Comparison of ENCODE assay signal across 8 mouse cellular contexts in the genomic region with DNA sequence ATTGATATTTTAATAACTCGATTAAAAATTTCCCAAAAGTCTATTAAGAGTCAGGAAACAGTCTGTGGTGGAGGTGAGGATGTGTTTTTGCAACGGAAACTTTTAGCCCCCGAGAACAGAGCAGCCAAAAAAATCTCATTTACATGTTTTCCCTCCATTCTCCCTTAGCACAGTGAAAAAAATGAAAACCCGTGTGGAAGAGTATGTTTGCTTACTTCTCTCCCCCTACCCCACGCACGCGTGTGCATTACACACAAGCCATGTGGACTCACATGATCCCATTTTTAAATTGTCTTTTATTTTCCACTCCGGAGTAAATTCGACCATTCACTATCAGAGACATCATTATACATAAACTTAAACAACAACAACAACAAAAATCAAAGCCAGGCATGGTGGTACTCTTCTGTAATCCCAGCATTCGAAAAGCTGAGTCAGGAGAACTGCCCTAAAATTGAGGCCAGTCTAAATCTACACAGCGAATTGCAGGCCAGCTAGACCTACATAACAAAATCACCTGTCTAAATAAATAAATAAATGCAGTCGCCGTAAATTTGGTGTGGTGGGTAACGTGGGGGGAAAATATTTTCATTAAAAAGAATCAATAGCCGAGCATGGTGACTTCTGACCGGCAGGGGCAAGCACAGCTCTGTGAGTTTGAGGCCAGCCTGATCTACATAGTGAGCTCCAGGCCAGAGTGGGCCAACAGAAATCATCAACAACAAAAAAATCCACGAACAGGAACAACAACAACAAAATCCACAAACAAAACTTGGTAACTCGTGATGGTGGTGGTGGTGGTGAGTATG. TPM values are rescaled to one million over a fixed set of nuclear protein-coding genes. Genes with fewer than 3 reads are reported as not detected.
DNase-seq lines count a peak whose midpoint lies in the region; ATAC-seq and TF ChIP-seq lines count a peak whose summit lies in the region.

No protein-coding gene starts in this region.

- TF ChIP-seq POLR2A in cerebellum, adult 2 months (IDR thresholded peaks at IDR 0.05; ENCODE audit: borderline replicate concordance, insufficient read depth, low read length): no peak
- TF ChIP-seq POLR2A in thymus, adult 2 months (IDR thresholded peaks at IDR 0.05; ENCODE audit: control insufficient read depth, extremely low read depth, insufficient read depth, low read length, poor library complexity): no peak
- no peak for TF ChIP-seq POLR2A in myocyte (IDR thresholded peaks at IDR 0.05; ENCODE audit: insufficient read length, low read depth)

- peak overlapping the region; percentile 66 for H3K9ac ChIP-seq in intestine, embryonic 14.5 days (ENCODE audit: low read length)

- TF ChIP-seq CTCF in cerebellum, adult 2 months (IDR thresholded peaks at IDR 0.05; ENCODE audit: borderline replicate concordance, insufficient read depth, low read depth, low read length): no peak
- no peak for TF ChIP-seq CTCF in thymus, adult 2 months (IDR thresholded peaks at IDR 0.05; ENCODE audit: borderline replicate concordance, control insufficient read depth, extremely low read depth, insufficient read depth, low read length, poor library complexity)

- peak overlapping the region; percentile 73 for H3K4me2 ChIP-seq in intestine, embryonic 14.5 days (ENCODE audit: low read length)
- H3K4me2 ChIP-seq in myocyte (ENCODE audit: low read depth): peak overlapping the region; percentile 91

- H3K79me2 ChIP-seq in myocyte (ENCODE audit: control insufficient read depth, insufficient read depth): peaks cover 36% of the 10 kb centered on the region

- no peaks in the 10 kb centered on the region for H3K4me1 ChIP-seq in cerebellum, adult 2 months (ENCODE audit: control insufficient read depth, insufficient read depth, low read length)
- peaks cover 10% of the 10 kb centered on the region for H3K4me1 ChIP-seq in thymus, adult 2 months (replicated peaks; ENCODE audit: control insufficient read depth, insufficient read depth, low read length)
- H3K4me1 ChIP-seq in intestine, embryonic 14.5 days (replicated peaks; ENCODE audit: control insufficient read depth, insufficient read depth, low read length): peaks cover 15% of the 10 kb centered on the region; the same call in 1 of the 2 replicates

- H3K36me3 ChIP-seq in thymus, adult 2 months (ENCODE audit: control insufficient read depth, insufficient read depth, low read length): no peaks in the 10 kb centered on the region
- H3K36me3 ChIP-seq in intestine, embryonic 14.5 days (ENCODE audit: control insufficient read depth, insufficient read depth, low read length): 0 out of 2 replicates have a peak, but pooled peaks cover 4% of the 10 kb centered on the region
- no peaks in the 10 kb centered on the region for H3K36me3 ChIP-seq in myocyte (ENCODE audit: control insufficient read depth, insufficient read depth)

- DNase-seq in cerebellum, adult 2 months: no peak
- no peak for DNase-seq in cerebellum, adult 9-10 months
- DNase-seq in thymus, adult 2 months: no peak
- DNase-seq in thymus, postnatal 14 days: no peak
- DNase-seq in intestine, embryonic 14.5 days (ENCODE audit: low spot score): no peak
- DNase-seq in layer of hippocampus, postnatal 10 days (ENCODE audit: low spot score in 2 of 2): no peak
- no peak for DNase-seq in ovary, postnatal 14 days (ENCODE audit: low spot score)

- peak; percentile 53 for ATAC-seq in intestine, embryonic 14.5 days (replicated peaks; ENCODE audit: low FRiP score, low TSS enrichment, low read depth)

- H3K9me3 ChIP-seq in intestine, embryonic 14.5 days (ENCODE audit: control insufficient read depth, low read length): no peaks in the 10 kb centered on the region

- no peak overlapping the region for H3ac ChIP-seq in myocyte (ENCODE audit: control insufficient read depth, insufficient read length)

- H3K27me3 ChIP-seq in cerebellum, adult 2 months (ENCODE audit: control insufficient read depth, insufficient read depth, low read length): no peaks in the 10 kb centered on the region
- no peaks in the 10 kb centered on the region for H3K27me3 ChIP-seq in thymus, adult 2 months (ENCODE audit: control insufficient read depth, insufficient read depth, low read length)
- H3K27me3 ChIP-seq in intestine, embryonic 14.5 days (replicated peaks; ENCODE audit: control insufficient read depth, insufficient read depth, low read length): no peaks in the 10 kb centered on the region
- H3K27me3 ChIP-seq in myocyte (ENCODE audit: control insufficient read depth, insufficient read depth, insufficient read length): no peaks in the 10 kb centered on the region

- 70% methylated on average over 18 of the region's 18 CpGs for WGBS in cerebellum, adult 2 months
- WGBS in thymus, adult 2 months: 65% methylated on average over 18 of the region's 18 CpGs
- 55% methylated on average over 18 of the region's 18 CpGs for WGBS in intestine, embryonic 14.5 days

- peak overlapping the region; percentile 85 for H3K4me3 ChIP-seq in cerebellum, adult 2 months (replicated peaks; ENCODE audit: insufficient read depth, low read depth, low read length)
- peak overlapping the region; percentile 70; the same call in 1 of the 2 replicates for H3K4me3 ChIP-seq in thymus, adult 2 months (ENCODE audit: control insufficient read depth, insufficient read depth, low read length)
- peak overlapping the region; percentile 96 for H3K4me3 ChIP-seq in intestine, embryonic 14.5 days (ENCODE audit: low read depth, low read length)
- peak overlapping the region; percentile 55 for H3K4me3 ChIP-seq in myocyte

- H3K27ac ChIP-seq in cerebellum, adult 2 months (ENCODE audit: insufficient read depth, low read length): peak overlapping the region; percentile 82
- H3K27ac ChIP-seq in thymus, adult 2 months (ENCODE audit: control insufficient read depth, insufficient read depth, low read length): peak overlapping the region; percentile 7; the same call in 1 of the 2 replicates
- H3K27ac ChIP-seq in intestine, embryonic 14.5 days (ENCODE audit: low read depth): peak overlapping the region; percentile 98

TF ChIP-seq in myocyte, 11 proteins besides CTCF, POLR2A, EP300 and RAD21:
- TF ChIP-seq MYOG (IDR thresholded peaks at IDR 0.05; ENCODE audit: control insufficient read depth in 1 of 3, insufficient read depth in 1 of 3, insufficient read length in 2 of 3, low read depth in 2 of 3): no peak
- TF ChIP-seq POLR2AphosphoS2 (IDR thresholded peaks at IDR 0.05; ENCODE audit: insufficient read length, low read depth): no peak
- TF ChIP-seq USF1 (IDR thresholded peaks at IDR 0.05; ENCODE audit: low read depth): no peak
- TF ChIP-seq TCF12 (IDR thresholded peaks at IDR 0.05; ENCODE audit: insufficient read depth, poor library complexity, severe bottlenecking): no peak
- TF ChIP-seq E2F4 (IDR thresholded peaks at IDR 0.05; ENCODE audit: insufficient read depth): no peak
- no peak for TF ChIP-seq CEBPB (IDR thresholded peaks at IDR 0.05; ENCODE audit: insufficient read depth, poor library complexity, severe bottlenecking)
- TF ChIP-seq REST (IDR thresholded peaks at IDR 0.05; ENCODE audit: insufficient read depth, insufficient read length): no peak
- TF ChIP-seq MAX (IDR thresholded peaks at IDR 0.05; ENCODE audit: low read depth): no peak
- TF ChIP-seq TCF3 (IDR thresholded peaks at IDR 0.05; ENCODE audit: insufficient read length, low read depth): no peak
- TF ChIP-seq MYOD1 (IDR thresholded peaks at IDR 0.05; ENCODE audit: control insufficient read depth in 1 of 3, insufficient read length in 2 of 3, low read depth in 2 of 3): no peak

RNA-seq across cellular contexts. Expression of gene Nfat5, which starts 0.9 kb away (rescaled TPM):
- 37.5 and 41.1 TPM in 2 replicates for polyA plus RNA-seq in cerebellum, adult 2 months (2012; rRNA removed)
- polyA plus RNA-seq in thymus, adult 2 months (2012; rRNA removed): 36.0 and 40.3 TPM in 2 replicates
- 12.3 and 14.7 TPM in 2 replicates for polyA plus RNA-seq in intestine, embryonic 14.5 days (2014; fragmentation: Nextera tagmentation; extraction: Ambion mirVana)
- 5.6 TPM for polyA plus RNA-seq in myocyte (2012; fragmentation: generic; extraction: Trizol)
- total RNA-seq in layer of hippocampus, postnatal 10 days (2021): 10 to 100 TPM; 37.9 to 39.4 TPM

Comparison
In these comparisons a context has a peak if more than half of its experiments do, and no peak if none do; other contexts are left out.
1. H3K27ac ChIP-seq: peak in every context shown above with its lines; median percentile 98 in intestine, embryonic 14.5 days; 82 in cerebellum, adult 2 months; 7 in thymus, adult 2 months.